27 mouse cellular contexts compared by ENCODE assay signal in genomic region chr7:46168402-46168801, GRCm38 (mm10). TPM values are rescaled to one million over a fixed set of nuclear protein-coding genes. Genes with fewer than 3 reads are reported as not detected.
DNase-seq lines count a peak whose midpoint lies in the region; ATAC-seq and TF ChIP-seq lines count a peak whose summit lies in the region.
"Had no signal": no experiment of that assay in that cellular context is flagged by ENCODE, and none has a peak within 500 bp of the region (broad histone marks: within the 10 kb centered on the region; RNA-seq: fewer than 3 reads in every experiment).

No protein-coding gene starts in this region.

- peak; percentile 36 for DNase-seq in adrenal gland, postnatal 14 days
- DNase-seq in adrenal gland, adult 18-20 months (ENCODE audit: low spot score in 2 of 2), result no peak
- DNase-seq in 416B (ENCODE audit: low read depth), result peak; percentile 12
- DNase-seq: cerebellum, adult 18-20 months; cerebellum, postnatal 10 days; gastrocnemius, postnatal 10 days; heart, postnatal 14 days; kidney, adult 11 months; kidney, postnatal 36 days; lung, adult 2 months; lung, postnatal 10 days; right cerebral cortex, adult 18-20 months; right cerebral cortex, postnatal 4 days; thymus, adult 2 months; thymus, postnatal 4 days had no signal

- peak overlapping the region; percentile 83 for H3K27ac ChIP-seq in bone marrow, adult 2 months (ENCODE audit: control insufficient read depth, insufficient read depth, low read depth, low read length, poor library complexity)
- H3K27ac ChIP-seq in kidney, embryonic 16.5 days (ENCODE audit: low read length), result no peak overlapping the region
- H3K27ac ChIP-seq in forebrain, embryonic 16.5 days (ENCODE audit: low read length), result no peak overlapping the region
- H3K27ac ChIP-seq: hindbrain, embryonic 12.5 days; layer of hippocampus, adult 2 months; limb, embryonic 13.5 days had no signal

- no peak overlapping the region for H3K9ac ChIP-seq in kidney, embryonic 16.5 days (replicated peaks; ENCODE audit: low read length)
- H3K9ac ChIP-seq in forebrain, embryonic 16.5 days (replicated peaks; ENCODE audit: low read depth, low read length), result no peak overlapping the region
- H3K9ac ChIP-seq: hindbrain, embryonic 12.5 days; limb, embryonic 13.5 days had no signal

- H3K9me3 ChIP-seq in kidney, embryonic 16.5 days (ENCODE audit: low read length), result no peaks in the 10 kb centered on the region
- H3K9me3 ChIP-seq in forebrain, embryonic 16.5 days (ENCODE audit: control insufficient read depth, low read length), result no peaks in the 10 kb centered on the region
- H3K9me3 ChIP-seq: hindbrain, embryonic 12.5 days; limb, embryonic 13.5 days had no signal

- H3K27me3 ChIP-seq in kidney, embryonic 16.5 days (ENCODE audit: insufficient read depth, low read length), result no peaks in the 10 kb centered on the region
- H3K27me3 ChIP-seq in forebrain, embryonic 16.5 days (replicated peaks; ENCODE audit: control insufficient read depth, insufficient read depth, low read length), result no peaks in the 10 kb centered on the region
- H3K27me3 ChIP-seq: hindbrain, embryonic 12.5 days; limb, embryonic 13.5 days had no signal

- H3K4me1 ChIP-seq in bone marrow, adult 2 months (ENCODE audit: control insufficient read depth, insufficient read depth, low read length), result peaks cover 3% of the 10 kb centered on the region; the same call in 1 of the 2 replicates
- H3K4me1 ChIP-seq in kidney, embryonic 16.5 days (ENCODE audit: insufficient read depth, low read length), result no peaks in the 10 kb centered on the region
- H3K4me1 ChIP-seq in forebrain, embryonic 16.5 days (replicated peaks; ENCODE audit: control insufficient read depth, insufficient read depth, low read length), result no peaks in the 10 kb centered on the region
- H3K4me1 ChIP-seq: hindbrain, embryonic 12.5 days; limb, embryonic 13.5 days had no signal

- no peak for TF ChIP-seq POLR2A in bone marrow, adult 2 months (IDR thresholded peaks at IDR 0.05; ENCODE audit: borderline replicate concordance, control insufficient read depth, low read depth, low read length)

- H3K4me3 ChIP-seq in bone marrow, adult 2 months (replicated peaks; ENCODE audit: control insufficient read depth, low read depth, low read length), result no peak overlapping the region
- no peak overlapping the region for H3K4me3 ChIP-seq in kidney, embryonic 16.5 days (ENCODE audit: low read length)
- no peak overlapping the region for H3K4me3 ChIP-seq in forebrain, embryonic 16.5 days (replicated peaks; ENCODE audit: low read length)
- H3K4me3 ChIP-seq: erythroblast, embryonic 14.5 days; hindbrain, embryonic 12.5 days; layer of hippocampus, adult 2 months; limb, embryonic 13.5 days had no signal

- WGBS in bone marrow, adult 2 months, result 62% methylated on average over 6 of the region's 6 CpGs
- WGBS in kidney, embryonic 16.5 days, result 90% methylated on average over 6 of the region's 6 CpGs
- 93% methylated on average over 6 of the region's 6 CpGs for WGBS in forebrain, embryonic 16.5 days

- H3K36me3 ChIP-seq in kidney, embryonic 16.5 days (ENCODE audit: insufficient read depth, low read length), result no peaks in the 10 kb centered on the region
- peaks cover 2% of the 10 kb centered on the region; the same call in 1 of the 2 replicates for H3K36me3 ChIP-seq in forebrain, embryonic 16.5 days (ENCODE audit: control insufficient read depth, insufficient read depth)
- H3K36me3 ChIP-seq: hindbrain, embryonic 12.5 days; limb, embryonic 13.5 days had no signal

- H3K4me2 ChIP-seq in kidney, embryonic 16.5 days (replicated peaks; ENCODE audit: low read depth, low read length), result no peak overlapping the region
- no peak overlapping the region for H3K4me2 ChIP-seq in forebrain, embryonic 16.5 days (ENCODE audit: low read length)
- H3K4me2 ChIP-seq: hindbrain, embryonic 12.5 days; limb, embryonic 13.5 days; liver, embryonic 11.5 days; midbrain, embryonic 11.5 days had no signal

- TF ChIP-seq CTCF in bone marrow, adult 2 months (IDR thresholded peaks at IDR 0.05; ENCODE audit: control insufficient read depth, insufficient read depth, low read length), result no peak

- ATAC-seq in megakaryocyte progenitor cell, adult 5-6 weeks (replicated peaks; ENCODE audit: poor library complexity), result peak; percentile 48
- ATAC-seq in kidney, embryonic 16.5 days (ENCODE audit: low FRiP score, low TSS enrichment), result no peak
- ATAC-seq in forebrain, embryonic 16.5 days, result no peak
- ATAC-seq: CD4-positive, CD25-positive, alpha-beta regulatory T cell, adult 4 months; midbrain, embryonic 16.5 days had no signal

RNA-seq across cellular contexts. Expression of gene Abcc8, which starts 11.4 kb away (rescaled TPM):
- total RNA-seq in adrenal gland, postnatal 14 days (2021), result 0.45 and 0.93 TPM in 2 replicates
- total RNA-seq in adrenal gland, adult 18-20 months (2021), result 1 to 10 TPM; 3.3 to 4.4 TPM
- not detected in 2 replicates for polyA plus RNA-seq in bone marrow, adult 2 months (2011; ENCODE audit: insufficient read depth, insufficient read length, low replicate concordance, missing spikeins)
- not detected in 2 replicates for total RNA-seq in megakaryocyte progenitor cell, adult 5-6 weeks (2015)
- not detected in 2 replicates for total RNA-seq in megakaryocyte progenitor cell, adult 5-6 weeks (2017)
- polyA plus RNA-seq in kidney, embryonic 16.5 days (2015; fragmentation: Nextera tagmentation; extraction: Ambion mirVana), result 2.6 and 3.5 TPM in 2 replicates
- polyA plus RNA-seq in forebrain, embryonic 16.5 days (2015; fragmentation: Nextera tagmentation; extraction: Ambion mirVana), result 33.2 and 34.3 TPM in 2 replicates
- polyA plus RNA-seq: CD4-positive, CD25-positive, alpha-beta regulatory T cell, adult 4 months; erythroblast, embryonic 14.5 days had no signal

Comparison
In these comparisons a context has a peak if more than half of its experiments do, and no peak if none do; other contexts are left out.
1. DNase-seq: peak in adrenal gland, postnatal 14 days (single experiment) and 416B (single experiment); none in adrenal gland, adult 18-20 months (0 of 2).